Mouse (Mus musculus) C3H10T1/2 (cell line): ENCODE measurements around the gene Rassf4. TPM values are rescaled to one million over a fixed set of nuclear protein-coding genes. Genes with fewer than 3 reads are reported as not detected.

ENCODE experiments used
- polyA plus RNA-seq, 2 experiments: library from polyadenylated mRNA; unstranded; fragments of >200 nt; fragmentation: generic; extraction: Trizol; gene quantifications; one replicate each; pipeline ENCODE4 v1.2.1; 2012; ENCODE audit warnings: missing spikeins in 2 of 2

The Rassf4 gene
- polyA plus RNA-seq = under 1 TPM; 0.01 to 0.12 TPM

DNA sequence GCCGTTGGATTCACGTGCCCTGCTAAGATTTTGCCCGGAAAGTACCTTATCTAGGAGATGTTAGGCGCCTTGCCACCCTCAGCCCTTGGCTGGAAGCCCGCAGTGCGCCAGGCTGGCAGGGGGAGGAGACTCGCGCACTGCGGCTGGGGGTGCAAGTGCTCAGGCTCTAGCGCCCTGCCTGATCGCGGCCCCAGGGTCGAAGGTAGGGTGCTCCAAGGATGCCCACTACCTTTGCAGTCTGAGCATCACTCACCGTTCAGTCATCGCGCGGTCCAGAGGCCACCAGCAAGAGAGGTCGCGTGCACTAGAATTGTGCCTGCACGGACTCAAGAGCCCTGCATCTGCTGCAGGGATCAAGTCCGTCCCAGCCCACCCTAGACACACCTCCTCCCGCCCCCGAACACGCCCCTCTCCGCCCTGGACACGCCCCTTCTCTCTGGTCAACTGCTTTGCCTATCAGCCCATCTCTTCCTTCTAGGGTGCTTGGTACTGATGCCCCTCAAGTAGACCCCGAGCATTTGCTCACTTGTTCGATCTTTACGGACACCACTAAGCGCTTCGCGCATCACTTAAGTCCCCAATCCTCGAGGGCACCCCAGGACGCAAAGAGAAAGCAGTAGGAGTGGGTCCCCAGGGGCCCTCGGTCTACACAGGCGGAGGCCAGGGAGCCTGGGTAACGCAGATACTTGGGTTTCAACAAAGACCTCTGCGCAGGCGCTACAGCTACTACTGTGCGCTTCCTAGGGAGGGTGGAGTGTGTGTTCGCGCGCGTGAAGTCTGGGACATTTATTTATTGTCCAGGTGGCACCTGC is at the start of gene Rassf4:
Rassf4 (minus strand) TSS at position 482 of the 812 bp plus-strand sequence.

DNA sequence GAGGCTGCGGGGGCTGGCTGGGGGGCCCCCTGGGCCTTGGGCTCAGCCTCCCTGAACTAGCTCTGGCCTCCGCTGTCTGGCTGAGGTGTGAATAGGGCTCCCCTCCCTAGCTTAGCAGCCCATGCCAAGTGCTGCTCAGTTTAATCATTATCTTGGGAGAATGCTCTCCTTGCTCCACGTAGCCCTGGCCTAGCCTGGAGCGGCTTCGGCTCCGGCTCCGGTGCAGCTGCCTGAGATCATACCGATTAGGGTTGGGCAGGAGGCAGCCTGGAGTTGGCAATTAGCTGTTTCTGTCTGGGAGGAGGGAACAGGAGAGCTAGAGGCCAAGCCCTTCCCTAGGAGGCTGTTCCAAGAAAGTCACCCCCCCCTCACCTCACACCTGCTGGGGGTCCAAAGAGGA is 42.9 kb upstream of the Rassf4 start, which contains the start of gene Tmem72:
Tmem72 (minus strand) TSS at position 248 of the 400 bp plus-strand sequence.

DNA sequence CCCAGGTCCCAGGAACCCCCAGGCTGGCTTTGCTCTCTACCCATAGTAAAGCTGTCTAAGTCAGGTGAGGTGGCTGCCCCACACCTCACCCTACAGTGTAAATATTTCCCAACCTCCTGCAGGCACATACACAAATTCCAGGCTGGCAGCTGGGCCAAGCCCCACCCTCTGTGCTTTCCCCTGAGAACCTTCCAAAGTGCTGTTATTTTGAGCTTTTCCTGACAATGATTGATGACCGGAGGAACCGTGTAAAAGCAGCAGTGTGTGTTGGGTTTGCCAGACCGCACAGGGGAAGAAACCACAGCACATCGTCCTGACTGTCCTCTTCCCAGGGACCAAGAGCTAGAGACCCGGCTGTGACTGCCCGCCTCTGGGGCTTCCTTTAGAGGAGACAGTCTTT is 23.3 kb downstream of the Rassf4 start, which contains the start of gene Depp1:
Depp1 (plus strand) TSS at position 204 of the 400 bp plus-strand sequence.

DNA sequence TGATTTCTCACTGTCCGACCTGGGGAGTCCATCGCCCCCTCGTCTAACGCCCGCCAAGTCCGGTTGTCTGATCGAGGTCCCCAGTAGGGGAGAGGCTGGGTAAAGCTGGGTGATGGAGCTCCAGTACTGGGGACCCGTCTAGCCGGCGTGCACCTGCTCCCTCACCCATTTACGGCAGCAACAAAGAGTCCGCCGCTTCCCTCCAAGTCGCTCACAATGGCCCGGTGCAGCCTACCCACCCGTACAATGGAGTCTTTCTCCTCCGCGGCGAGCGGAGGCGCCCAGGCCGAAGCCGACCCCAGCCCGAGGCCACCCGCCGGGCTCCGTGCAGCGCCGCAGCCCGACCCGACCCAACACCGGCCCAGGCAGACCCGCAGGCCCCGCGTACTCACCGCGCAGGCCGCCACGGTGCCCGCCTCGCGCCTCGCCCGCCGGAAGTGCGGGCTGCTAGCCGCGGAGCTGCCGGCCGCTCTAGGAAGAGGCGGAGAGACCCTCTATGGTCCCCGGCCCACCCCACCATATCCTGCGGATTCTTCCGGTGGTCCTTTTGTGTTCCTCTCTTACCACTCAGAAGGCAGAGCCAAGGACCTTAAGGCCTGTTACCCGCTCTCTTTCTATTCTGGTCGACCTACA is 45.1 kb downstream of the Rassf4 start, which contains the start of gene Zfp422:
Zfp422 (minus strand) TSS at position 461 of the 633 bp plus-strand sequence.

DNA sequence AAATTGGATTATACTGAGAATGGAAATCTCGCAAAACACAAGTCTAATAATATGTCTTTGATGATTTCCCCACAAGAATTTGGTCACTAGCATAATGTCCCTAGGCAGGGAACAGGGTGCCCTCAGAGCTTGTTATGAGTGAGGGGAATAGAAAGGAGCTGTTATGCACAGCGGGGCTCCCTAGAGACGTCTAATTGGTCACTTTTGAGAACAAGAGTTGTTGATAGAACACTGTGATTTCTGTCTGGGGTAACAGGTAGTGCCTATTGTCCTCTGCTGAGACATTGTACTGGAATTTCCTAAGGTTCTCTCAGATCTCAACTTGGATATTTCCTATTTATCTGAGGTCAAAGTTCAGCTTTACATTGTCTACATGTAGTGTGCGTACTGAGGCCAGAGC is 89.7 kb downstream of the Rassf4 start, which contains the start of gene Olfr215:
Olfr215 (minus strand) TSS at position 101 of the 400 bp plus-strand sequence.

Other genes with a start within 250 kb of the Rassf4 start
- gene Alox5, start 212.8 kb downstream of the Rassf4 start, polyA plus RNA-seq = not detected
- not detected for gene Olfr211, start 184.9 kb downstream of the Rassf4 start, polyA plus RNA-seq
- not detected for gene Olfr212, start 167.4 kb downstream of the Rassf4 start, polyA plus RNA-seq
- not detected for gene Olfr213, start 135.5 kb downstream of the Rassf4 start, polyA plus RNA-seq
- gene Gm5580, start 122.8 kb downstream of the Rassf4 start, polyA plus RNA-seq = under 1 TPM; 0.33 to 0.67 TPM
- not detected for gene Olfr214, start 119.7 kb downstream of the Rassf4 start, polyA plus RNA-seq
- not detected for gene Olfr215, start 89.8 kb downstream of the Rassf4 start, polyA plus RNA-seq
- gene Zfp422, start 45.0 kb downstream of the Rassf4 start, polyA plus RNA-seq = not detected
- gene Depp1, start 23.3 kb downstream of the Rassf4 start, polyA plus RNA-seq = 1 to 10 TPM in 1 of 2 experiments, under 1 TPM in 1; 0.42 to 5.5 TPM
- under 1 TPM; under 0.01 to 0.02 TPM for gene Tmem72, start 43.0 kb upstream of the Rassf4 start, polyA plus RNA-seq